Mouse (Mus musculus) lung, embryonic 14.5 days (tissue): ENCODE data around the gene Meox1. TPM values are rescaled to one million over a fixed set of nuclear protein-coding genes. Genes with fewer than 3 reads are reported as not detected.

Experiments
- ATAC-seq: fragments of 200-750 bp; cut with Nextera tagmentation; 2 replicates; pipeline ENCODE4 v1.8.0; 2017; ENCODE audit warnings: mild to moderate bottlenecking, moderate TSS enrichment, moderate library complexity; ENCODE audit not compliant: insufficient read depth
- DNase-seq: peaks from one replicate; pipeline ENCODE4 v3.0.0-alpha.2; 2015
- H3K27ac ChIP-seq: fragments of 300-500 bp; sonication (generic); 2 replicates; pipeline ENCODE4 v1.5.1; 2014; ENCODE audit warnings: low read depth, mild to moderate bottlenecking, moderate library complexity
- H3K27me3 ChIP-seq: fragments of 300-500 bp; sonication (generic); 2 replicates; pipeline ENCODE4 v1.6.1; 2014; ENCODE audit warnings: low read length, control low read depth; ENCODE audit not compliant: insufficient read depth
- H3K36me3 ChIP-seq: fragments of 300-500 bp; sonication (generic); 2 replicates; pipeline ENCODE4 v1.6.1; 2014; ENCODE audit warnings: control low read depth; ENCODE audit not compliant: insufficient read depth
- H3K4me1 ChIP-seq: fragments of 300-500 bp; sonication (generic); 2 replicates; pipeline ENCODE4 v1.6.1; 2014; ENCODE audit warnings: antibody characterized with exemption, control low read depth; ENCODE audit not compliant: insufficient read depth
- H3K4me2 ChIP-seq: fragments of 300-500 bp; sonication (generic); 2 replicates; pipeline ENCODE4 v1.6.1; 2014; ENCODE audit warnings: mild to moderate bottlenecking
- H3K4me3 ChIP-seq: fragments of 300-500 bp; sonication (generic); 2 replicates; pipeline ENCODE4 v1.5.1; 2014; ENCODE audit warnings: low read depth, low read length
- H3K9ac ChIP-seq: fragments of 300-500 bp; sonication (generic); 2 replicates; pipeline ENCODE4 v1.6.1; 2014
- H3K9me3 ChIP-seq: fragments of 300-500 bp; sonication (generic); 2 replicates; pipeline ENCODE4 v1.6.1; 2016; ENCODE audit warnings: low read depth, low read length, control low read depth
- CTCF ChIP-seq: IDR thresholded peaks from 2 replicates; pipeline ENCODE4 v1.5.1; 2016; ENCODE audit warnings: antibody characterized with exemption, low read depth
- WGBS: fragments of 180-500 bp; shearing (Covaris S2); extraction: QIAGEN DNeasy Blood & Tissue Kit; methylation state at CpG from one replicate; pipeline ENCODE4 v1.1.7; 2014; 5-methylcytosine and 5-hydroxymethylcytosine counted together
- polyA plus RNA-seq: library from polyadenylated mRNA; unstranded; fragments of >200 nt; fragmentation: Nextera tagmentation; extraction: Ambion mirVana; gene quantifications from 2 replicates; pipeline ENCODE4 v1.2.1, GENCODE M21; 2014

Gene Meox1
- polyA plus RNA-seq, 1 experiment from 2014 or later: 7.9 TPM

- ATAC-seq: peak; percentile 50; the same call in 1 of the 2 replicates
- TF ChIP-seq CTCF: no peak
- Histone ChIP-seq H3K4me1 (peaks cover 49% of the 10 kb centered on the region), H3K4me3 (no peak overlapping the region), H3K9ac (no peak overlapping the region), H3K9me3 (no peaks in the 10 kb centered on the region), H3K36me3 (no peaks in the 10 kb centered on the region), H3K27me3 (no peaks in the 10 kb centered on the region), H3K4me2 (peak overlapping the region; percentile 40), H3K27ac (peak overlapping the region; percentile 67; the same call in 1 of the 2 replicates)
- peak; percentile 80 for DNase-seq
- WGBS: 38% methylated on average over 6 of the region's 6 CpGs
Measured at GRCm38 (mm10) chr11:101878696-101879095, 15.5 kb downstream of the Meox1 start.

GRCm38 (mm10) chr11:101874978-101875377 is 19.2 kb downstream of the Meox1 start:
- no peak overlapping the region for H3K27ac ChIP-seq
- no peaks in the 10 kb centered on the region for H3K9me3 ChIP-seq
- no peak overlapping the region for H3K4me2 ChIP-seq
- ATAC-seq (no peak), DNase-seq (no peak)
- peaks cover 32% of the 10 kb centered on the region for H3K4me1 ChIP-seq
- no peaks in the 10 kb centered on the region for H3K27me3 ChIP-seq
- H3K36me3 ChIP-seq: no peaks in the 10 kb centered on the region
- H3K9ac ChIP-seq: no peak overlapping the region
- H3K4me3 ChIP-seq: no peak overlapping the region
- 67% methylated on average over 5 of the region's 5 CpGs for WGBS
- TF ChIP-seq CTCF: no peak

GRCm38 (mm10) chr11:101873909-101874308 is 20.3 kb downstream of the Meox1 start:
- no peak overlapping the region for H3K9ac ChIP-seq
- no peak overlapping the region for H3K4me3 ChIP-seq
- no peaks in the 10 kb centered on the region for H3K9me3 ChIP-seq
- no peaks in the 10 kb centered on the region for H3K27me3 ChIP-seq
- 35% methylated on average over 8 of the region's 8 CpGs for WGBS
- no peak overlapping the region for H3K4me2 ChIP-seq
- no peaks in the 10 kb centered on the region for H3K36me3 ChIP-seq
- DNase-seq (peak; percentile 76), ATAC-seq (no peak)
- H3K4me1 ChIP-seq: peaks cover 25% of the 10 kb centered on the region
- TF ChIP-seq CTCF: no peak
- H3K27ac ChIP-seq: no peak overlapping the region; the same call in 1 of the 2 replicates

GRCm38 (mm10) chr11:101871435-101871834 is 22.7 kb downstream of the Meox1 start:
- Histone ChIP-seq H3K9me3 (no peaks in the 10 kb centered on the region), H3K27me3 (no peaks in the 10 kb centered on the region), H3K4me3 (no peak overlapping the region), H3K9ac (no peak overlapping the region), H3K4me1 (peaks cover 15% of the 10 kb centered on the region), H3K27ac (no peak overlapping the region), H3K4me2 (no peak overlapping the region), H3K36me3 (no peaks in the 10 kb centered on the region)
- TF ChIP-seq CTCF: no peak
- WGBS: 51% methylated on average over 6 of the region's 6 CpGs
- DNase-seq (no peak), ATAC-seq (no peak)

GRCm38 (mm10) chr11:101870067-101870765 is 24.0 kb downstream of the Meox1 start:
- Histone ChIP-seq H3K9me3 (no peaks in the 10 kb centered on the region), H3K4me1 (peaks cover 15% of the 10 kb centered on the region), H3K27me3 (no peaks in the 10 kb centered on the region), H3K9ac (no peak overlapping the region), H3K4me2 (0 out of 2 replicates have a peak overlapping the region, but pooled peaks have one; percentile 4), H3K36me3 (no peaks in the 10 kb centered on the region), H3K4me3 (no peak overlapping the region), H3K27ac (peak overlapping the region; percentile 21)
- no peak for TF ChIP-seq CTCF
- WGBS: 31% methylated on average over 18 of the region's 18 CpGs
- DNase-seq (peak; percentile 69), ATAC-seq (peak; percentile 48; the same call in 1 of the 2 replicates)

GRCm38 (mm10) chr11:101867513-101868052 is 26.6 kb downstream of the Meox1 start:
- DNase-seq (peak; percentile 76), ATAC-seq (peak; percentile 57; the same call in 1 of the 2 replicates)
- H3K27me3 ChIP-seq: no peaks in the 10 kb centered on the region
- H3K4me1 ChIP-seq: peaks cover 6% of the 10 kb centered on the region; the same call in 1 of the 2 replicates
- H3K36me3 ChIP-seq: no peaks in the 10 kb centered on the region
- no peaks in the 10 kb centered on the region for H3K9me3 ChIP-seq
- H3K27ac ChIP-seq: peak overlapping the region; percentile 87
- H3K4me3 ChIP-seq: no peak overlapping the region
- 25% methylated on average over 12 of the region's 12 CpGs for WGBS
- H3K9ac ChIP-seq: no peak overlapping the region
- no peak for TF ChIP-seq CTCF
- H3K4me2 ChIP-seq: no peak overlapping the region; the same call in 1 of the 2 replicates

- Histone ChIP-seq H3K4me3 (no peak overlapping the region), H3K4me2 (peak overlapping the region; percentile 3; the same call in 1 of the 2 replicates), H3K4me1 (peaks cover 9% of the 10 kb centered on the region), H3K9me3 (no peaks in the 10 kb centered on the region), H3K36me3 (no peaks in the 10 kb centered on the region), H3K27me3 (no peaks in the 10 kb centered on the region), H3K27ac (peak overlapping the region; percentile 63; the same call in 1 of the 2 replicates), H3K9ac (no peak overlapping the region)
- WGBS: 11% methylated on average over 5 of the region's 5 CpGs
- TF ChIP-seq CTCF: no peak
- ATAC-seq (peak; percentile 57), DNase-seq (peak; percentile 75)
Measured at GRCm38 (mm10) chr11:101858742-101859141, 35.4 kb downstream of the Meox1 start.
